Mouse (Mus musculus) lung, postnatal 36 days (tissue): Measurements from ENCODE around the gene 0610010F05Rik.

Experiments used
- DNase-seq: peaks from one replicate; pipeline ENCODE4 v3.0.0; 2022; ENCODE audit warnings: mixed read lengths

0610010F05Rik gene

DNA sequence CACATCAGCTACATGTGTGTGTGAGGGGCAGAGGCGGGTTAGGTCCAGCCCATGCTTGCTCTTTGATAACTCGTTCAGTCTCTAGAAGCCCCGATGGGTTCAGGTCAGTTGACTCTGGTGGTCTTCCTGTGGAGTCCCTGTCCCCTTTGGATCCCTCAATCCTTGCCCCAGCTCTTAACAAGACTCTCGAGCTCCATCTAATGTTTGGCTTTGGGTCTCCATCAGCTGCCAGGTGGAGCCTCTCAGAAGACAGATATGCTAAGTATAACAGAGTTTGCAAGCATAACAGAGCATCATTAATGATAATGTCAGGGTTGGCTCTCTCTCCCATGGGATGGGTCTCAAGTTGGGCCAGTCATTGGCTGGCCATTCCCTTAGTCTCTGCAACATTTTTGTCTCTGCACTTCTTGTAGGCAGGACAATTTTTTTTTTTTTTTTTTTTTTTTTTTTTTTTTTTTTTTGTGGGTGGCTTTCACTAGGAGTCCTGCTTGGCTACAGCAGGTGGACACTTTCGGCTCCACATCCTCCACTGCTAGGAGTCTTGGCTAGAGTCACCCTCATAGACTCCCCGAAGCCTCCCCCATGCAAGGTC lies 76.3 kb downstream of the 0610010F05Rik start:
- no peak for DNase-seq

DNA sequence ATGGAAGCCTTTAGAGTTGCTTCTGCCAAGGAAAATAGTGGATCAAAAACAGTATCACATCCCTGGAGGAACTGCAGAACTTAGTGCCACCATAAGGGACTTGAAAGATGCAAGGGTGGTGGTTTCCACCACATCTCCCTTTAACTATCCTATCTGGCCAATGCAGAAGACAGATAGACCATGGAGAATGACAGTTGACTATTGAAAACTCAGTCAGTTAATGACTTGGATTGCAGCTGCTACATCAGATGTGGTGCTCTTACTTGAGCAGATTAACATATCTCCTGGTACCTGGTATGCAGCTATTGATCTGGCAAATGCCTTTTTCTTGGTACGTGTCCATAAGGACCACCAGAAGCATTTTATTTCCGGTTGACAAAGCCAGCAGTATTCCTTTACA lies 96.0 kb downstream of the 0610010F05Rik start:
- no peak for DNase-seq

DNA sequence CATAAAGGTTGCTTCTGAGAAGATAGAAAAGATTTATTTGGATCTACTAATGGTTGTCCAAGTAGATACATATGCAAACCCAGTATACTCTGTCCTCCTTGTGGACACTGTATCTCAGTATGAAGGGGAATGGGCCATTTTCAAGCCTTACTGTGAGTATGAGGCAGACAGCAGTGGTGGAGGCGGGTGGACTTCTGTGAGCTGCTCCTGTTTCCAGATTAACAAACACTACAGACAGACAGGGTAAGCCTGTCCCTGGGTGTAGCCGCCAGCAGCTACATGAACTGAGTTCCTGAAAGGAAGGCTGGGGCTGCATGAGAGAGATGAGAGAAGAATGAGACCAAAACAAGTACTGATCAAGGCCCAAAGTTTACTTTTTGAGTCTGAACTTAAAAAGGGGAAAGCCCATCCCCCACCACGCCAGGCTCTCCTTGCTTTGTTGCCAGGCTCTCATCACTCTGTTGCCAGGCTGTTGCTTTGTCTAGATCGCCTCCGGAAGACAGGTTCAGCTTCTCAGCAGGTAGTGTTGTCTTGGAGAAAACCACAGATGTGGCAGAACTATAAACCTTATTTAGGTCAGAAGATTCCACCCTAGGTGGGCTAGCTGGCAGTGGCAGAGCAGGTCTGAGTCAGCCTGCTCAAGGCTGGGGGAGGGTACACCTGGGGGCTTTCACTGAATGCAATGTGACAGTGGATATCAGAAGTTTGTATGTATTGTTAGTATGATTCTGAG lies 112.8 kb downstream of the 0610010F05Rik start, which contains the start of gene 1700093K21Rik:
Gene 1700093K21Rik (minus strand): TSS at position 683 of the 733 bp plus-strand sequence.
- no peak for DNase-seq

DNA sequence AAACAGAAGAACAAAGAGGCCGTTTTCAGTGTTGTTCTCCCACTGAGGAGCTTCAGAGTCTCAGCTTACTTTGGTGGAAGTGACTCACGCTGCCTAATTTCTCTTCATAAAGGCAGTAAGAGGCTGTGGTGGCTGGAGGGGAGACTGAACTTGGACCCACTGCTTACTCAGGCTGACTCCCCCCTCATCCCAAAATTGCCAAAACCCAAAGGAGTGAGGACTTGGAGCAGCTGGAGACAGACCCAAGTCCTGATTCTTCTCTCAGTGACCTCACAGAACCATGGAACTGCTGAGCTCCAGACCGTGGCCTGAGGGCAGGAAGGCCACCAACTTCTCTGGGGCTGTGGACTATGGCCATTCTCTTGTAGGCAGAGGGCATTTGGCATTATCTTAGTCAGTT lies 114.5 kb downstream of the 0610010F05Rik start:
- no peak for DNase-seq

DNA sequence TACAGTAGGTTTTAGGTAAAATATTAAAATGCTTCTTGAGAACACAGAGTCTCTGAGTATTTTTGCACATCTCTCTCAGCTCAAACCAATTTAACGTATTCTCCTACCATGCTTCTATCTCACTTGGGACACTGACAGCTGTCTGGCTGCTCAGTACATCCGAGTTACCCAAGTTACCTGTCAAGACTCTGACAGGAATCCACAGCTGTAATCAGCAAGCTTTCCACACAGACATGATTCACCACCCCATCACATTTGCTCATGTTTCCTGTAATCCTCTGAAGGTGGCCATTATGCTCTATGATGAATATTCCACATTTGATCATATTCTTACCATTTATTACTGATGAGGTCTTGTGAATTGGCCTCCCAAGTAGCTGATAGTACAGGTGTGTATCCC lies 118.1 kb downstream of the 0610010F05Rik start:
- DNase-seq: no peak
